Mouse (Mus musculus) ovary, postnatal 36 days (tissue): ENCODE results near the gene Neurl4.

ENCODE experiments used
- DNase-seq: peaks from one replicate; pipeline ENCODE4 v3.0.0; 2022; ENCODE audit warnings: low spot score, mixed read lengths

Gene Neurl4

DNA sequence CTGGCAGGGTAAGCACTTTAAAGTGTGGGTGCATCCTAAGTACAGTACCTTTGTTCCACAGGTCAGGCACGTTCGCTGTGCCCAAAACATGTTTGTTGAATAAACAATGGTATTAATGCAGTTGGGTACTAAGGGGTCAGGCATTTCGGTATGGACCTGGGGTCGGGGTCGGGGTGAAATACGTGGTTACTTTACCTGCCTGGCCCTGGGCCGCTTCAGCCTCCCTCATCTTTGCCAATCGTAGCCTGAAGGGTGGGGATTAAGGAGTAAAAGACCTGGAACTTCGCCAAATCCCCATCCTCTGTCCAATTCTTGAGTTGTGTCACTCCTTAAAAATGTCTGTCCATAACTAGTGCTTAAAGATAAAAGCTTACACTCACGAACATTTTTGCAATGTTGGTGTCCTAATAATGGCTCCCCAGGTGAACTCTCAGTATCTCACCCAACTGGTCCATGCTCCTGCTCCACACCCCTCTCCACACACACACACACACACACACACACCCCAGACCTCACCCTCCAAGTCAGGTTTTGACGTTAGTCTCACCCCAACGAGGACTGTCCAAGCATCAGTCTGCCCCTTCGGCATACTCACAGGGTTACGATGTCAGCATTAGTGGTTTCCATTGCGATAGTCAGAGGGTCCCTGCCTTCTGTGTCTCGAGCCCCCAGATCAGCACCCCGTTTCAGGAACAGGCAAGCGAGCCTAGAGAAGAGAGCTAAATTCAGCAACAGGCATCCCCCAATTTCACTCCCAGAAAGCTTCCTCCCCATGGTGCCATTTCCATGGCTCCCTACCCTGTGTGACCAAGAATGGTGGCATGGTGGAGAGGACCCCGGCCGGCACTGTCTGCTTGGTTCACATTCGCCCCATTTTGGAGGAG is 18.8 kb upstream of the Neurl4 start:
- no peak for DNase-seq

DNA sequence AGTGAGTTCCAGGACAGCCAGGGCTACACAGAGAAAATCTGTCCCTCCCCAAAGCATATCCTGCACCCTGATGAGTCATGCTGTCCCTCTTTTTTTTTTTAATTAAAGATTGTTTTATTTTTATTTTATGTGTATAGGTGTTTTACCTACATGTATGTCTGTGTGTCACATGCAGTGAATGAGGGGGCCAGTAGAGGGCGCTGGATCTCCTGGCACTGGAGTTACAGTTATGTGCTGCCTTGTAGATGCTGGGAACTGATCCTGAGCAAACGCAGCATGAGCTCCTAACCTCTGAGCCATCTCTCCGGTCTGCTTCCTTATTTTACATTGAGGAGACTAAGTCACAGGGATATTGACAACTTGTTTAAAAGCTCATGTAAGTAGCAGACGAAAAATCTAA is 17.8 kb upstream of the Neurl4 start:
- no peak for DNase-seq

DNA sequence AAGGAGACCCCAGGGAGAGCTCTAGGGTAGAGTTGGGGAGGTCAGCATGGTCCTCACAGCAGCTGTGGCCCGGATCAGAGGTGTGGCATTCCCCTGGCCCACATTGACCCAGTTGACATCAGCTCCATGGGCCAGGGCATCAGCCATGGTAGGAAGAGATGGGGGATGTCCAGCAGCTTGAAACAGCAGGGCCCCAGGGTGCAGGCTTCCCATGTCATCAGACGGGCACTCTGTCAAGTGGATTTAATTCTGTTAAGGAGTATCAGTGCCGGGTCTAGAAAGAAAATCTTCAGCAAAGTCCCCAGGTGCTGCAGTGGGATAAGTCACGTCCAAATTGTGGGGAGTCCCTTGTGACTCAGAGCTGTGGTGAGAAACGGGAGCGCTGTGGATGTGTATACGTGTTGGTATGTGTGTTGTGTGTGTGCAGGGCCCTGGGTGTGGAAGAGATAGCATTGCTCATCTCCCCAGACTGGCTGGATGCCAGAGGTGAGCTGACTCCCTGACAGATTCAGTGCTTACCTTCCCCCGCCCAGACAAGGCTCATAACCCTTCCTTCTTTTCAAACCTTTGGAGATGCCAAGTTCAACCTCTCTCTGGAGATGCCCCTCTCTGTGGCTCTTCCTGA is 17.2 kb upstream of the Neurl4 start:
- no peak for DNase-seq

DNA sequence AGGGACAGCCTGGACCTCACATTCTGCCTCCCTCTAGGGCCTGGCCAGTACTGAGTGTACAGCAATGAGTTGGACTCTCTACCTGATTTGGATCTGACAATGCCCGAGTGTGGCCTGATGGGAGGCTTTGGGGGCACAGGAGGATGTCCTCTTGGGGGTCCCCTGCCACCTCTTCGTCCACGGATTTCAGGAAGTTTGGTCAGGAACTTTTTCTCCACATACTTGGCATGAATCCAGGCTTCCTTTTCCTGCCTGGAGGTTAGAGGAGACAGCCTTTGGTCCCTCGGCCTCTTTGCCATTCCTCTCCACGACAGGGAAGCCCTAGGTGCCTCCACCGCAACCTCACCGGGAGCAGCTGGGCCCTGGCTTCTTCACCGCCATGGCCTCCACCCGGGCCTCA is 16.6 kb upstream of the Neurl4 start:
- DNase-seq = no peak

DNA sequence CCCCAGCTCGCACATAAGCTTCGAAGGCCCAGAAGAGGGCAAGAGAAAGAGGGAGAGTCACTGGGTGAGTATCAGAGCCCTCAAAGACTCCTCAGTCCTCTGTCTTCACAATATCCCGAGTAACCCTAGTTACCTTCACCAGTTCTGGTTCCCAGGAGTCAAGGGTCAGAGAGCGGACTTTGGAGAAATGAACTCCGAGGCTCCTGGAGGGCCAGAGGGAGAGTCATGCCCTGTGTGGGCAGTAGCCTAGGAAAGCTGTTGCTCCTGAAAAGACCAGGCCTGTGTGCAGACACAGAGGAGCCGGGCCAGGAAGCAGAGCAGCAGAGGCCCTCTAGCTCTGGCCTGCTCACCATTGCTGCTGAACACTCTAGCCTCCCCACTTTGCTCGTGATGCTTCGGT is 16.2 kb upstream of the Neurl4 start:
- DNase-seq = no peak

DNA sequence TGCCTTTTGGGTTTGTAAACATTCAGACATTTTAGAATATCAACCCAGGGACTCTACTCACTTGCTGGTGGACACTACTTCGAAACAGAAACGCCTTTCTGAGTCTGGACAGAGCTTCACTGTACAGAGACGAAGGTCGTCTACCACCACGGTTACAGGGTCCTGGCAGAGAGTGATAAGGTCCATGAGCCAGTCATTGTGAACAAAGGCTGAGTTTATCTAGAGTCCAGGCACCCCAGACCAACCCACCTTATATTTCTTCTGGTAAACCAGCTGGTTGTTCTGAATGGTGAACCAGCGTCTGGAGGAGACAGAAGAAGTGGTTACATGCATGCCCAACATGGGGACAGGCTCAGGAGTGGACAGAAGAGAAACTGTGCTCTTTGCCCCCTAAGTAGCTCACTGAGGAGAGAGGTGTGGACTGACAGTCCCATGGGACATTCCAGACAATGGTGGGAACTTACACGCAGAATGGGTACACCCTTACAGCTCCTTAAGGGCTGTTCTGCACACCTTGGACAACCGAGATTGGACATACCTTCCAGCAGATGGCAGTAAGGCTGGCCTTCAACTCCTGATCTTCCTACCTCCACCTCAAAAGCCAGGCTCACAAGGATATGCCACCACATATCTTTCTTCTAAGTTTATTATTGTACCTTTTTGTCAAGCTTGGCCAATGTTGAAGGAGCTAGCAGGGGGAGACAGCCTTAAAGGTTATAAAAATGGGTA is 13.8 kb upstream of the Neurl4 start:
- DNase-seq = no peak

DNA sequence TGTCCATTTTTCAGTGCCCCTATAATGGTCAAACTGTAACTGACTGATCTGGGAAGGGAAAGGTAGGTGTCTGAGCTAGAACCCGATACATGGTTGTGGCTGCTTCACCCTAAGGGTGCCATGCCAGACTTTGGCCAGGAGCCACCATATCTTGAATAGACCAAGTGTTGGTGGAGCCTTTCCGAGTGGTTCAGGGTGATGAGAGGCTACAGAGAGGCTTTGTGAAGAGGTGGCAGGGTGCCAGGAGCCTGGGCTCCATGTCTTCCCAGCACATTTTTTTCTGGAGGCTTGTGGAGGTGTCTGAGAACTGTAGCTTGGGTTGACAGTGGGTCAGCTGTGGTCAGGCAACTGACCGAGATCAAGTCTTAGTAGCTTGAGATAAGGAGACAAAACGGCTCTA is 9.4 kb upstream of the Neurl4 start:
- no peak for DNase-seq

DNA sequence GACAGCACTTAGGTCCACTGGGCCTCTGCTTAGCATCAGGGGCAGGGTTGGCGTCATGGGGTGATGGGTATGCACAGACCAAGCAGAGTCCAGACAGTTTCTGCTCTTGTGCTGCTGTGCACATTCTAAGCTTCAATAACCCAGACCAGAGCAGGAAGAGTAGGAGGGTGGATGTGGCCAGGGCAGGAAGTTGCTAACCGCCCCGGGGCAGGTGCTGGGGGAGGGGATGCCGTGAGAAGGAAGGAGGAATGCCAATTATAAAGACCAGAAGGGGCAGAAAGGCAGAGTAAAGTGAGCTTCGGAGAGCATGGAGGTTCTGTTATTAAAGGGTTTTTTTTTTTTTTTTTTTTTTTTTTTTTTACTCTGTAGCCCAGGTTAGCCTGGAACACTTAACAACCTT is 6.2 kb upstream of the Neurl4 start:
- no peak for DNase-seq

DNA sequence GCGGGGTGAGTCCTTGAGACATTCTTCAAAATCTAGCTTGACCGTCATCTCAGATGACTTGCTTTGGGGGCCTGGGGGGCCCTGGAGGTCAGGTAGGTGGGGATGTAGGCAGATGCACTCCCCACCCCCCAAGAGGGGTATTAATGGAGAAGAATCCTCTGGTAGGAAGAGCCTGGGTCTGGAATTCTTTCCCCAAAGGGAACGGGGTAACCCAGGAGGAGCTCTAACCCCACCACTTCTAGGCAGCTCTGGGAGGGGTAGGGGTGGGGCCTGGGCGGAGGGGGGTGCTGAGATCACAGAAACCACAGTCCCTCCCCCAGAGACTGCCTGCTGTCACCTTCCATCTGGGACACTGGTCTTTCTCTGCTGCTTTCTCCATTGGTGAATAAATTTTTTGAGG is 5.6 kb upstream of the Neurl4 start, which contains the start of gene Acap1:
Acap1 (minus strand) TSS at position 249 of the 400 bp plus-strand sequence.
- DNase-seq = no peak

DNA sequence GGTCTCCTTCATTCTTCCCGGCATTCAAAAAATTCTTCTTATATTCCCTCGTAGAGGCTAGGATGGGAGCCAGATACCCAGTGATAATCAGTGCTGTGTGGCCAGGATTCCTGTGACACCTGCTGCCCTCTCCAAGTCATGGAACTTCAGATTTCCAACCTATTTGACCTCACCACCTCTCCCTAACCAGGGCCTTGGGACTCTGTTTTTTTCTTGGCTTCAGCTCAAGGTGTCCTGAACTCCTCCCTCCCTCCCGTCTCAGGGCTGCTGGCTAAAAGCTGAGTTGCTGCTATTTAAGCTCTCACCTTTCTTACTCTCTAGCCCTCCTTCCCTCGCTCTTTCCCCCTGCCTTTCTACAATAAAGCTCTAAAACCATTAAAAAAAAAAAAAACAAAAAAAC is 1.0 kb upstream of the Neurl4 start:
- no peak for DNase-seq

DNA sequence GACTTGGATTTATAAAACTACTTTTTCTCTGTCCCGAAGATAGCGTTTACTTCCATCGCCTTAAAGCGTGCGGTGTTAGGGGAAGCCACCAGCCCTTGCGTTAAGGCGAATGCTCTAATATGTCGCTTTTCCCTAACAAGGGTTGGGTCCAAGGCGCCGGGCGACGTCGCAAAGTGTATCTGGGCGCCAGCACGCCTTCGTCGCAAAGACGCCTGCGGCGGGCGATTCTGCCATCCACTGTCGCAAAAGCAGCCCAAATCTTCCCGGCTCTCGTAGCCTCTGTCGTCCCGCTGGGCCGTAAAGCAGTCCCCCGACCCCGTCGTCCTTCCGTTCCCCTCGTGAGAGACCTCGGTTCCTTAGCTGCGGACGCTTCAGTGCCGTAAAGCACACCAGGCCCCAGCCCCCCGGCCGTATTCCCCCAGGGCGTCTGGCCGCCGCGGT is 554 bp downstream of the Neurl4 start:
- peak; percentile 93 for DNase-seq

DNA sequence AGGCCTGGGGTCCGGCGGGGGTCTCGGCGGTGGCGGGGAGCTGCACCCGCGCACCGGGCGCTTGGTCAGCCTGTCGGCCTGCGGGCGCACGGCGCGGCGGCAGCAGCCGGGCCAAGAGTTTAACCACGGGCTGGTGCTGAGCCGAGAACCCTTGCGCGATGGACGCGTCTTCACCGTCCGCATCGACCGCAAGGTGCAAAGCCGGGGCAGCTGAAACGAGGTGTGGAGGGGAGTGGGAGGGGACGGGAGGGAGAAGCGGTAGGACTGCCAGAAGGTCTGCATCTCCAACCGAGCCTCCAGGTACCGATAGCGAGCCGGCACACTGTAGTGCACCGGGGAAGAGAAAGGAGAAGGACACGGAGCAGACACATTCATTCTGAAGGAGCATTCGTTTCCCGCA is 1.1 kb downstream of the Neurl4 start:
- no peak for DNase-seq

DNA sequence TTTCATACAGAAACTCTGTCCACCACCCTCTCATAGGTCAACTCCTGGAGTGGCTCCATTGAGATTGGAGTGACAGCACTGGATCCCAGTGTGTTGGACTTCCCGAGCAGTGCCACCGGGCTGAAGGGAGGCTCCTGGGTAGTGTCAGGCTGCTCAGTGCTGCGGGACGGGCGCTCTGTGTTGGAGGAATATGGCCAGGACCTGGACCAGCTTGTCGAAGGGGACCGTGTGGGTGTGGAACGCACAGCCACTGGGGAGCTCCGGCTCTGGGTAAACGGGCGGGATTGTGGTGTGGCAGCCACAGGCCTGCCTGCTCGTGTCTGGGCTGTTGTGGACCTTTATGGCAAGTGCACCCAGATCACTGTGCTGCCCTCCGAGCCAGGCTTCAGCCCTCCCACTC is 2.1 kb downstream of the Neurl4 start:
- DNase-seq = no peak

DNA sequence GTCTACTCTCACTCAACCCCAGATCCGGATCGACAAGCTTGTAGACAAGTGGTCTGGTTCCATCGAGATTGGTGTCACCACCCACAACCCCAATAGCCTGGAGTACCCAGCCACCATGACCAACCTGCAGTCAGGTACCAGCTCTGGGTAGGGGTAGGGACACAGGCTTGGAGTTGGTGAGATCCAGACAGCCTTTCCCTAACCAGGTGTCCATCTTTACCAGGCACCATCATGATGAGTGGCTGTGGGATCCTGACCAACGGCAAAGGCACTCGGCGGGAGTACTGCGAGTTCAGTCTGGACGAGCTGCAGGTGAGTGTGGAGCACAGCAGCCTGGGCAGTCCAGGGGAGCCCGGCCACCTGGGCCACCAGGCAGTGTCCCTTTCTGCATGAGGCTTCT is 3.4 kb downstream of the Neurl4 start:
- no peak for DNase-seq

DNA sequence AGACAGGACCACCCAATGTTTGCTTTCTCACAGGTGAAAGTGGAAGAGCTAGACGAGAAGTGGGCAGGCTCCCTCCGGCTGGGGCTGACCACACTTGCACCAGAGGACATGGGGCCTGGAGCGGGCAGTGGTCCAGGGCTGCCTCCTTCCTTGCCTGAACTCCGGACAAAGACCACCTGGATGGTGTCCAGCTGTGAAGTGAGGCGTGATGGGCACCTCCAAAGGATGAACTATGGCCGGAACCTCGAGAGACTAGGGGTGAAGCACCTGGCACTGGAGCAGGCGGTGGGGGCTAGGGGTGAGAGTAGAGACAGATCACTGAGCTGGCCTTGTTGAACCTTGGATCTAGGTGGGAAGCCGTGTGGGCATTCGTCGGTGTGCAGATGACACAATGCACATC is 7.8 kb downstream of the Neurl4 start:
- no peak for DNase-seq

DNA sequence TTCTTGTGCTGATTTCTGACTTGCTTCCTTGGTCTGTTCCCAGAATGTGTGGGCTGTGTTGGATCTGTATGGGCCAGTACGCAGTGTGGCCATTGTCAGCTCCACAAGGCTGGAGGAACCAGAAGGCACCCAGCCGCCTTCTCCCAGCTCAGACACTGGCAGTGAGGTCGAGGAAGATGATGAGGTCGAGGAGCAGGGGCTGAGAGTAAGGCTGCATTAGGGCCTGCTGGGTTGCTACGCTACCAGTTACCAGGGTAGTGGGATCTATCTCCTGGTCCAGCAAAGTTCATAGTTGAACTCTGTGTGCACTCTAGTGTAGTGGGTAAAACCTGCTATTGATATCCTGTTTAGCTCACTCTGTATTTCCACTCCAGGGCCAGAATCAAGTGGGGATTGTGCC is 8.3 kb downstream of the Neurl4 start:
- DNase-seq = no peak

DNA sequence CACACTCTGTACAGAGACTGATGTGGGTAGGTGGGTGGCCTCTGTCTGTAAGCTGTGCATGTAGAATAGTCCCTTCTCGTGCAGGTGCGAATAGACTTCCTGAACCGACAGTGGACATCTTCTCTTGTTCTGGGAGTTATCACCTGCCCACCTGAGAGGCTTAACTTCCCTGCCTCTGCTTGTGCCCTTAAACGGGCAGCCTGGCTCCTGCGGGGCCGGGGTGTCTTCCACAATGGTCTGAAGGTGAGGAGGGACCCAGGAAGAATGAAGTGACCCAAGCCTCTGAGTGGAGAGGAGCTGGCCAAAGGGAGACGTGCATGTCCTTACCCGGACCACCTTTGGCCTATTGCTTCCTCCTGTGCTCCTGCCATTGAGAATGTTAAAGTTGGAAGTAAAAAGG is 9.3 kb downstream of the Neurl4 start:
- DNase-seq = no peak

DNA sequence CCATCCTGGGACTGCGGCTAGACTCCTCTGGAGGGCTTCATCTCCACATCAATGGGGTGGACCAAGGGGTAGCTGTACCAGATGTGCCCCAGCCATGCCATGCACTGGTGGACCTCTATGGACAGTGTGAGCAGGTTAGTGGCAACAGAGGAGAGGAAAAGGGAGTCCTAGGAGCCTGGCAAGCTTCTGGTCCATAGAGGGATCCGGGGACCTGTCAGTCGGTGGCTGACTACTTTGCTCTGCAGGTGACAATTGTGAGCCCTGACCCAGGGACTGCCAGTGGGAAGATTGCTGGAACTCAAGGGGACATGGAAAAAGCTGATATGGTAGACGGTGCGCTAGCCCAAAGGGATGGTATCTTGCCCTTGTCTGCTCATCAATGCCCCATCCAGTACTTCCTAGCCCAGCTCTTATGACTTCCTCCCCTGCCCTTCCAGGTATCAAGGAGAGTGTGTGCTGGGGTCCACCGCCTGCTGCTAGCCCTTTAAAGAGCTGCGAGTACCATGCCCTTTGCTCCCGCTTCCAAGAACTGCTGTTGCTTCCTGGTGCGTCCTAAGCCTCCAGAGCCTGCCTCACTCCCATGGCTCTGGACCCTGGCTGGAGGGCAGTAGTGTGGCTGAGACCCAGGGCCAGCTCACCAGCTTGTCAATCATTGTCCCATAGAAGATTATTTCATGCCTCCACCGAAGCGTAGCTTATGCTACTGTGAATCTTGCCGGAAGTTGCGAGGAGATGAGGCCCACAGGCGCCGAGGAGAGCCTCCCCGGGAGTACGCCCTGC is 10.1 kb downstream of the Neurl4 start:
- DNase-seq = no peak

DNA sequence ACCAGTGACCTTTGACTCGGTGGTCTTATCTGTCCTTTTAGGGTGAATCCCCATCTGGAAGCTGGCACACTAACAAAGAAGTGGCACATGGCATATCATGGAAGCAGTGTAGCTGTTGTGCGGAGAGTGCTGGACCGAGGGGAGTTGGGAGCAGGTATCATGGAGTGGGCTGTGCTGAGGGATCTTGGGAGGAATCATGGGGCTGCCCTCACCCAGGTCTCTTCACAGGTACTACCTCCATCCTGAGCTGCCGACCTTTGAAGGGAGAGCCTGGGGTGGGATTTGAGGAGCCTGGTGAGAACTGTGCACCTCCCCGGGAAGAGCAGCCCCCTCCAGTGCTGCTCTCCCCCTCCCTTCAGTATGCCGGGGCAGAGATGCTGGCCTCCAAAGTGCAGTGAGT is 10.8 kb downstream of the Neurl4 start:
- no peak for DNase-seq

DNA sequence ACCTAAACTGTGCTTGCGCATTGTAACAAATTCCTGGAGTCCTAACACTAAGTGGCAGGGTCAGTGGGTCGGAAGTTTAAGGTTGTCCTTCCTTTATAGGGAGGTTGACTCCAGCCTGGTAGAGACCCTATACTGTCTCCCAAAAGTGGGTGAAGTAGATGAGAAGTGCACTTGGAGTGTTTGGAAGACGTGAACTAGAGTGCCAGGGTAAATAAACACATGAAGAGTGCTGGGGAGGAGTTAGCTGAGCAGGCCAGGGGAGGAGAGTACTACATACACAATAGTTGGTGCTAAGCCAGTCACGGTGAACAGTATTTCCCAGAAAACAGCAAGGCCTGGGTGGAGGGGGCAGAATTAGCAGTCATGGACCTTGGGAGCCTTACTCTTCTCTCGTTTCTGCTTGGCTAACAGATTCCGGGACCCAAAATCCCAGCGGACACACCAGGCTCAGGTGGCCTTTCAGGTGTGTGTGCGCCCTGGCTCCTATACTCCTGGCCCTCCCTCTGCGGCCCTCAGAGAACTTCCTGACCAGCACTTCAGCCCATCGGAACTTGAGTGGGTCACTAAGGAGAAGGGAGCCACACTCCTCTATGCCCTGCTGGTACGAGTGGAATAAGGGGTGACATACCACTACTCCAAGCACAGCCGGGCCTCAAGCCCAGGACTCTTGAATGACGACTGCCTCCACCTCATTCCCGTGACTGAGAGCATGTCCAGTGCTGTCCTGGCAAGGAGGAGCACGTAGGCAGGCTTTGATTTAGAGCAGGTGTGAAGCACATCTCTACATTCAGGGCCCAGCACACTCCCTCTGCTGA is 12.1 kb downstream of the Neurl4 start:
- DNase-seq = no peak
